Mouse (Mus musculus): ENCODE results near the gene Il4. TPM values are rescaled to one million over a fixed set of nuclear protein-coding genes. Genes with fewer than 3 reads are reported as not detected.
"Not testable (repeated sequence)": the region's sequence is repeated elsewhere in the genome, so short reads cannot be mapped to it uniquely, and the experiment has no call there.

Il4 gene
- total RNA-seq, 2 experiments from 2014 or later = not detected

- DNase-seq (ENCODE audit: low spot score in 2 of 2) = peak; percentile 89 to 97
Observed at GRCm38 (mm10) chr11:53567224-53568014, 51.0 kb downstream of the Il4 start, which contains the start of gene Kif3a. Gene Kif3a, plus strand, starts transcription at chr11:53567379.

GRCm38 (mm10) chr11:53566646-53567045 lies 51.8 kb downstream of the Il4 start:
- no peak for DNase-seq (ENCODE audit: low spot score in 2 of 2)

GRCm38 (mm10) chr11:53561986-53562385 lies 56.5 kb downstream of the Il4 start:
- DNase-seq (ENCODE audit: low spot score in 2 of 2) = no peak

GRCm38 (mm10) chr11:53559980-53560379 lies 58.5 kb downstream of the Il4 start:
- DNase-seq (ENCODE audit: low spot score in 2 of 2) = not testable (repeated sequence)

GRCm38 (mm10) chr11:53557992-53558391 lies 60.5 kb downstream of the Il4 start:
- not testable (repeated sequence) for DNase-seq (ENCODE audit: low spot score in 2 of 2)

- not testable (repeated sequence) for DNase-seq (ENCODE audit: low spot score in 2 of 2)
Observed at GRCm38 (mm10) chr11:53556529-53556928, 61.9 kb downstream of the Il4 start.

Other genes starting within 250 kb of the Il4 start
- gene Leap2, start 195.5 kb downstream of the Il4 start, total RNA-seq (2021) = not detected
- 100 to 1,000 TPM; 415 to 443 TPM for gene Uqcrq, start 187.8 kb downstream of the Il4 start, total RNA-seq (2021)
- gene Gdf9, start 187.6 kb downstream of the Il4 start, total RNA-seq (2021) = under 1 TPM; 0.73 to 0.79 TPM
- under 1 TPM; 0.14 to 0.26 TPM for gene Gm10447, start 161.6 kb downstream of the Il4 start, total RNA-seq (2021)
- gene Shroom1, start 161.5 kb downstream of the Il4 start, total RNA-seq (2021) = 1 to 10 TPM; 5.4 to 5.6 TPM
- gene Gm9837, start 148.2 kb downstream of the Il4 start, total RNA-seq (2021) = not detected
- gene Gm9945, start 138.5 kb downstream of the Il4 start, total RNA-seq (2021) = 1 to 10 TPM; 2.0 to 2.1 TPM
- gene Sowaha, start 138.4 kb downstream of the Il4 start, total RNA-seq (2021) = 10 to 100 TPM; 61.7 to 78.5 TPM
- 100 to 1,000 TPM; 288 to 309 TPM for gene Sept8, start 99.4 kb downstream of the Il4 start, total RNA-seq (2021)
- 100 to 1,000 TPM; 118 to 119 TPM for gene Kif3a, start 51.3 kb downstream of the Il4 start, total RNA-seq (2021)
- gene Il13, start 16.0 kb upstream of the Il4 start, total RNA-seq (2021) = not detected
- gene Rad50, start 88.7 kb upstream of the Il4 start, total RNA-seq (2021) = 10 to 100 TPM; 11.1 to 13.1 TPM
- not detected for gene Il5, start 102.1 kb upstream of the Il4 start, total RNA-seq (2021)
- gene Irf1, start 151.3 kb upstream of the Il4 start, total RNA-seq (2021) = 1 to 10 TPM; 7.8 to 8.3 TPM
- under 1 TPM; 0.63 to 0.84 TPM for gene Gm17334, start 154.5 kb upstream of the Il4 start, total RNA-seq (2021)
- 1 to 10 TPM; 2.0 to 2.9 TPM for gene Gm12216, start 240.6 kb upstream of the Il4 start, total RNA-seq (2021)

Measured in left cerebral cortex, adult 18-20 months (tissue).